Mouse (Mus musculus): ENCODE measurements around the gene Galnt14.

- TF ChIP-seq CTCF (IDR thresholded peaks at IDR 0.05; ENCODE audit: borderline replicate concordance, insufficient read depth, low read length) (no peak), POLR2A (IDR thresholded peaks at IDR 0.05; ENCODE audit: low read depth, low read length) (no peak)
Measured at GRCm38 (mm10) chr17:73708451-73708850, 1.8 kb downstream of the Galnt14 start.
